Mouse (Mus musculus) heart, adult 11 months (tissue): ENCODE measurements around the gene Gm45213.

ENCODE experiments used
- DNase-seq: peaks from one replicate; pipeline ENCODE4 v3.0.0; 2022

Gene Gm45213

DNA sequence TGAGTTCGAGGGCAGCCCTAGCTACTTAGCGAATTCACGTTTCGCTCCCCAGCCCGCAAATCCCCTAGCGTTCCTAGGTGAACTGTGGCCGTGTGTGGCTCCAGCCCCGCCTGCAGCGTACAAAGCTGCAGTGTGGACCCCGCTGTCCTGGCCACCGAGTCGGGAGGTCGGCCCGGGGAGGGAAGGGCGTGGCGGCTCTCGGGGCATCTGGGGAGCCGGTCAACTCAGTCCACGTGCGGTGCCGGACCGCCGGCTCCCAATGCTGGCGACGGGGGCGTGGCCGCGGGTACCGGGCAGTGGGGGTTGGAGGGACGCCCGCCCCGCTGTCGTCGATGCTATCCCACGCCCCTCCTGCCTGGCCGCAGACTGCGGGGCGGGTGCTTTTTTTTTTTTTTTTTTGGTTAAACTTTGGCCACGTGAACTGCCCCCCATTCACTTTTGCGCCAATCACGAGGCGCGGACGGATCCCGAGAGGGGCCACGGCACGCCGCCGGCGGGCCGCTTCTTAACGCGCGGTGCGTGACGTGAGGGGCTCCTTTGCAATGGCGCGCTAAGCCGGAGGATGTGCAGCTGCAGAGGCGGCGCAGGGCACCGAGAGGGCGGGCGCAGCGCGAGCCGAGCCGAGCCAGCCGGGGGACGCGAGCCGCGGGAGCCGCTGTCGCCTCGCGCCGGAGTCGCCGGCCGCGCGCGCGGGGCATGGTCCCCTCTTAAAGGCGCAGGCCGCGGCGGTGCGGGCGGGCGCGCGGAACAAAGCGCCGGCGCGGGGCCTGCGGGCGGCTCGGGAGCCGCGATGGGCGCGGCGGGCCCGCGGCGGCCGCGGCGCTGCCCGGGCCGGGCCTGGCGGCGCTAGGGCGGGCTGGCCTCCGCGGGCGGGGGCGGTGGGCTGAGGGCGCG, 65.8 kb downstream of the Gm45213 start, which contains the start of gene Chsy1:
Gene Chsy1, plus strand, starts transcription at position 555 of the 894 bp plus-strand sequence.
- DNase-seq = peak; percentile 100

DNA sequence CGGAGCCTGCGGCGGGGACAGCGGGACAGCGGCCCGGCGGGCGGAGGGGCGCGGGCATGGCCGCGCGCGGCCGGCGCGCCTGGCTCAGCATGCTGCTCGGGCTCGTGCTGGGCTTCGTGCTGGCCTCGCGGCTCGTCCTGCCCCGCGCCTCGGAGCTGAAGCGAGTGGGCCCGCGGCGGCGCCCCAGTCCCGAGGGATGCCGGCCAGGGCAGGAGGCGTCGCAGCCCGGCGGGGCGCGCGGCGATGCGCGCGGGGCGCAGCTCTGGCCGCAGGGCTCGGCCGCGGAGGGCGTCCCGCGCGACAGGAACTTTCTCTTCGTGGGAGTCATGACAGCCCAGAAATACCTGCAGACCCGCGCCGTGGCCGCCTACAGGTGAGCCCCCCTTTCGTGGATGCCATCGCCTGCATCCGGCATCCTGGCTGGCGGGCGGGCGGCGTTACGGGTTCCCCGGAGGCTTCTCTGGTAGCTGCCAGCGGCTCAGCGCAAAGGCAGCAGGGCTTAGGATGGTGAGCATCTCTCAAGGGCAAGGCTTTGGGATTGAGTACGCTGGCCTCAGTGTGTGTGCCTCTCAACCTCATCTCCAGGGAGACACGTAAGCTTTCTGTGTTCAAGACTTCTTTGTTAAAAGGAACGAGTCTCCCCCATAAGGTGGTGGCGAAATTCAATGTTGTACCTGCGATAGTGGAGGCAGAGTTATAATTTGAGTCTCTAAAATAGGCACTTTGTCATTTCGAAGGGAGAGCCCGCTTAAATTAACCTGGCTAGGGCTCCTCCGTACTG, 66.6 kb downstream of the Gm45213 start:
- DNase-seq = no peak

- no peak for DNase-seq
These were observed 67.3 kb downstream of the Gm45213 start for GRCm38 (mm10) chr7:66110636-66111112.

DNA sequence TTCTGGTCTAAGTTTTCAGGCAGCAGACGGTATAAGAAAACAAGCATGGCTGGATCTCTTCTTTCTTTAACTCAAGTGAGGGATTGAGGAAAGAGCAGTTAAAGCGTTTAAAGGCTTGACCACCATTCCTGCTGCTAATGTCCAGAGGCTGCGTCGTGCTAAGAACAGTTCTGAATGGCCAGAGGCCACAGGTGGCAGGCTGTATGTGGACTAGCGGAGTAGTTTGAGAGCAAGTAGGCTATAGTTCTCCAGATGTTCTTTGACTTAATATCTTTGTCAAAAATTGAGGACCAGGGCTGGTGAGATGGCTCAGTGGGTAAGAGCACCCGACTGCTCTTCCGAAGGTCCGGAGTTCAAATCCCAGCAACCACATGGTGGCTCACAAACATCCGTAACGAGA, 67.8 kb downstream of the Gm45213 start:
- no peak for DNase-seq
